Comparison of ENCODE assay signal across 11 mouse cellular contexts in genomic region chr1:134719718-134720304, GRCm38 (mm10).
DNase-seq lines count a peak whose midpoint lies in the region; ATAC-seq lines count a peak whose summit lies in the region.
"Had no signal": no experiment of that assay in that cellular context is flagged by ENCODE, and none has a peak within 500 bp of the region (broad histone marks: within the 10 kb centered on the region; RNA-seq: fewer than 3 reads in every experiment).

No protein-coding gene starts in this region.

- 52% methylated on average over 12 of the region's 12 CpGs for WGBS in midbrain, embryonic 10.5 days
- 51% methylated on average over 12 of the region's 12 CpGs for WGBS in midbrain, embryonic 11.5 days
- WGBS in neural tube, embryonic 15.5 days = 71% methylated on average over 12 of the region's 12 CpGs
- WGBS in limb, embryonic 10.5 days = 68% methylated on average over 12 of the region's 12 CpGs

- no peaks in the 10 kb centered on the region for H3K9me3 ChIP-seq in midbrain, embryonic 10.5 days (replicated peaks)
- H3K9me3 ChIP-seq in midbrain, embryonic 11.5 days (ENCODE audit: control insufficient read depth, low read length) = no peaks in the 10 kb centered on the region
- H3K9me3 ChIP-seq in neural tube, embryonic 15.5 days (replicated peaks) = no peaks in the 10 kb centered on the region
- no peaks in the 10 kb centered on the region for H3K9me3 ChIP-seq in limb, embryonic 10.5 days (replicated peaks)
- H3K9me3 ChIP-seq: limb, embryonic 15.5 days had no signal

- no peak overlapping the region for H3K9ac ChIP-seq in midbrain, embryonic 11.5 days (ENCODE audit: low read length)
- no peak overlapping the region for H3K9ac ChIP-seq in neural tube, embryonic 15.5 days (replicated peaks)
- H3K9ac ChIP-seq: limb, embryonic 15.5 days had no signal

- H3K4me3 ChIP-seq in midbrain, embryonic 10.5 days = no peak overlapping the region
- no peak overlapping the region for H3K4me3 ChIP-seq in midbrain, embryonic 11.5 days (ENCODE audit: low read depth, low read length)
- H3K4me3 ChIP-seq in neural tube, embryonic 15.5 days (replicated peaks) = no peak overlapping the region
- no peak overlapping the region for H3K4me3 ChIP-seq in limb, embryonic 10.5 days
- H3K4me3 ChIP-seq: limb, embryonic 15.5 days had no signal

- peak overlapping the region; percentile 15; the same call in 1 of the 2 replicates for H3K27ac ChIP-seq in midbrain, embryonic 10.5 days (replicated peaks)
- H3K27ac ChIP-seq in midbrain, embryonic 11.5 days (ENCODE audit: low read depth, low read length) = no peak overlapping the region
- H3K27ac ChIP-seq in neural tube, embryonic 15.5 days (replicated peaks) = peak overlapping the region; percentile 30
- no peak overlapping the region for H3K27ac ChIP-seq in limb, embryonic 10.5 days
- H3K27ac ChIP-seq: limb, embryonic 15.5 days had no signal

- H3K4me1 ChIP-seq in midbrain, embryonic 10.5 days = peaks cover 29% of the 10 kb centered on the region
- peaks cover 6% of the 10 kb centered on the region for H3K4me1 ChIP-seq in midbrain, embryonic 11.5 days (ENCODE audit: control insufficient read depth, insufficient read depth, low read length)
- peaks cover 13% of the 10 kb centered on the region for H3K4me1 ChIP-seq in neural tube, embryonic 15.5 days
- peaks cover 11% of the 10 kb centered on the region; the same call in 1 of the 2 replicates for H3K4me1 ChIP-seq in limb, embryonic 10.5 days

- DNase-seq in frontal cortex, postnatal 36 days (ENCODE audit: low spot score in 2 of 2) = no peak
- no peak for DNase-seq in midbrain, embryonic 10.5 days (ENCODE audit: low spot score)
- no peak for DNase-seq in midbrain, embryonic 11.5 days (ENCODE audit: low spot score, missing footprints)
- DNase-seq in limb, embryonic 10.5 days (ENCODE audit: low spot score) = no peak
- no peak for DNase-seq in thymus, postnatal 25 days
- DNase-seq: heart, postnatal 10 days; thymus, postnatal 36 days had no signal

- ATAC-seq in frontal cortex, adult (ENCODE audit: low TSS enrichment) = peak; percentile 70
- no peak for ATAC-seq in midbrain, embryonic 11.5 days (ENCODE audit: low FRiP score)
- peak; percentile 88 for ATAC-seq in granulocyte monocyte progenitor cell, adult 5-6 weeks (replicated peaks; ENCODE audit: poor library complexity, severe bottlenecking)
- ATAC-seq in neural tube, embryonic 15.5 days (ENCODE audit: low FRiP score) = peak; percentile 51; the same call in 1 of the 2 replicates

- no peak overlapping the region for H3K4me2 ChIP-seq in midbrain, embryonic 11.5 days
- no peak overlapping the region for H3K4me2 ChIP-seq in neural tube, embryonic 15.5 days
- H3K4me2 ChIP-seq: limb, embryonic 15.5 days had no signal

- H3K27me3 ChIP-seq in midbrain, embryonic 10.5 days (ENCODE audit: low read depth, poor library complexity, severe bottlenecking) = peaks cover 36% of the 10 kb centered on the region
- H3K27me3 ChIP-seq in midbrain, embryonic 11.5 days (ENCODE audit: control insufficient read depth, insufficient read depth, low read length) = no peaks in the 10 kb centered on the region
- no peaks in the 10 kb centered on the region for H3K27me3 ChIP-seq in neural tube, embryonic 15.5 days (replicated peaks)
- H3K27me3 ChIP-seq in limb, embryonic 10.5 days (ENCODE audit: low read depth, poor library complexity, severe bottlenecking) = peaks cover 8% of the 10 kb centered on the region; the same call in 1 of the 2 replicates
- H3K27me3 ChIP-seq: limb, embryonic 15.5 days had no signal

- peaks cover 4% of the 10 kb centered on the region; the same call in 1 of the 2 replicates for H3K36me3 ChIP-seq in midbrain, embryonic 10.5 days
- H3K36me3 ChIP-seq in midbrain, embryonic 11.5 days (ENCODE audit: control insufficient read depth, insufficient read depth, low read length) = no peaks in the 10 kb centered on the region
- H3K36me3 ChIP-seq in neural tube, embryonic 15.5 days = no peaks in the 10 kb centered on the region
- H3K36me3 ChIP-seq in limb, embryonic 10.5 days = no peaks in the 10 kb centered on the region
- H3K36me3 ChIP-seq: limb, embryonic 15.5 days had no signal

Comparison
In these comparisons a context has a peak if more than half of its experiments do, and no peak if none do; other contexts are left out.
1. H3K27ac ChIP-seq: peak in midbrain, embryonic 10.5 days (single experiment) and neural tube, embryonic 15.5 days (single experiment); none in midbrain, embryonic 11.5 days (single experiment) and limb, embryonic 10.5 days (single experiment).